Mouse (Mus musculus): Measurements from ENCODE around the gene Tmprss7. TPM values are rescaled to one million over a fixed set of nuclear protein-coding genes. Genes with fewer than 3 reads are reported as not detected.

Tmprss7 gene
- polyA plus RNA-seq, 1 experiment from 2014 or later: not detected

DNA sequence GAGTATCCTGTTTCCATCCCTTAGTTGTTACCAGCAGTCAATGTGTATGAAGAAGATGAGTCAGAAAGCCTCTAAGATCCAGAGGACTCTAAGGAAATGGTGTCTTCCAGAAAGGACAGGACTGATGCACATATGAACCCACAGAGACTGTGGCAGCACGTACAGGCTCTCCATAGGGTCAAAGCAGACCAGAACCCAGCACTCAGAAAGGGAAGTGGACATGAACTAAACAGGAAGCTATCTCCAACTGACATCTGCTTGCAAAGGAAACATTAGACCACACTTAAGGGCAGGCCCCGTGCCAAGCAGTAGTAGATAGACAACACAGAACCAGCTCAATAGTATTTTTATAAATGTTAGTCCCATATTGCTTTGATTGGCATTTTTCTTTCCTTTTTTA, 27.3 kb downstream of the Tmprss7 start:
- 55% methylated on average over 2 of the region's 2 CpGs for WGBS
- H3K4me1 ChIP-seq (replicated peaks; ENCODE audit: control insufficient read depth, insufficient read depth, low read length): no peaks in the 10 kb centered on the region
- no peak overlapping the region for H3K9ac ChIP-seq (ENCODE audit: low read length)
- H3K36me3 ChIP-seq (ENCODE audit: control insufficient read depth, insufficient read depth, low read length): no peaks in the 10 kb centered on the region
- no peaks in the 10 kb centered on the region for H3K9me3 ChIP-seq (ENCODE audit: control insufficient read depth, low read length)
- no peak overlapping the region for H3K27ac ChIP-seq (ENCODE audit: low read length)
- no peak overlapping the region for H3K4me2 ChIP-seq (ENCODE audit: low read depth, low read length)
- ATAC-seq (ENCODE audit: low read depth): 0 out of 2 replicates have a peak, but pooled peaks have one; percentile 31
- no peaks in the 10 kb centered on the region for H3K27me3 ChIP-seq (ENCODE audit: control insufficient read depth, insufficient read depth, low read depth, low read length)
- no peak overlapping the region for H3K4me3 ChIP-seq (ENCODE audit: low read length)

DNA sequence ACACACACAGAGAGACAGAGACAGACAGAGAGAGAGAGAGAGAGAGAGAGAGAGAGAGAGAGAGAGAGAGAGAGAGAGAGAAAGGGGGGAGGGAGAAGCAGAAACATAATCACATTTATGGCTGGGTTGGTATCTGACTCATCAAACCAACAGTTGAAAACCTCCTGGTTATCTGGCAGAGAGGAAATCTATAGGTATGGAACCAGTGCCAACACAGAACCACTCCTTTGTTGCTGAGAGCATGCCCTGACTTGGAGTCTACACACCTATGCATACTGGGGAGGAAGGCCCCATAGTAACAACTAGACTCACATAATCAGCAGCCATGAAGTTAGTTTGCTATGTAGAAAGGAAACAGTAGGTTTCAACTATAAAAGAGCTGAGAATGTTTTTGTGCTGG, 31.1 kb downstream of the Tmprss7 start:
- no peak overlapping the region for H3K4me2 ChIP-seq (ENCODE audit: low read depth, low read length)
- no peaks in the 10 kb centered on the region for H3K9me3 ChIP-seq (ENCODE audit: control insufficient read depth, low read length)
- no peaks in the 10 kb centered on the region for H3K4me1 ChIP-seq (replicated peaks; ENCODE audit: control insufficient read depth, insufficient read depth, low read length)
- H3K4me3 ChIP-seq (ENCODE audit: low read length): no peak overlapping the region
- ATAC-seq (ENCODE audit: low read depth): no peak
- H3K27ac ChIP-seq (ENCODE audit: low read length): no peak overlapping the region
- H3K36me3 ChIP-seq (ENCODE audit: control insufficient read depth, insufficient read depth, low read length): no peaks in the 10 kb centered on the region
- H3K27me3 ChIP-seq (ENCODE audit: control insufficient read depth, insufficient read depth, low read depth, low read length): no peaks in the 10 kb centered on the region
- no peak overlapping the region for H3K9ac ChIP-seq (ENCODE audit: low read length)

DNA sequence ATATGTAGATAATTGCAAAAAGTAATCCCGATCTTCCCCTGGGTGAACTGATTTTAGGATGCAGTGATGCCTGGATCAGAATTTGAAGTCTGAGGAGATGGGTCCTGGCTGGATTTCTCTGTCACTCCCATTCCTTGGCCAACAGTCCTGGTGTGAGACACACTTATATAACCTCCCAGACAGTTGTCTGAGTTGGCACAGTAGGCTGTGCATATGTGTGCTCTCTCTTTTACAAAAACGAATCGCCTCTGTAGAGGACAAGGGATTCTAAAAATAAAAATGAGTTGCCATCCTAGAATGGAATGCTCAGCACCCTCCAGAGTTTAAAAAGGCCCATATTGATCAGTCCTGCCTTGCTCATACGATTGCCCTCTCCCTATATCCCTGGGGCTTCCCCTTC, 33.9 kb downstream of the Tmprss7 start:
- no peak overlapping the region for H3K4me2 ChIP-seq (ENCODE audit: low read depth, low read length)
- H3K9ac ChIP-seq (ENCODE audit: low read length): no peak overlapping the region
- no peaks in the 10 kb centered on the region for H3K9me3 ChIP-seq (ENCODE audit: control insufficient read depth, low read length)
- H3K36me3 ChIP-seq (ENCODE audit: control insufficient read depth, insufficient read depth, low read length): no peaks in the 10 kb centered on the region
- H3K27me3 ChIP-seq (ENCODE audit: control insufficient read depth, insufficient read depth, low read depth, low read length): peaks cover 2% of the 10 kb centered on the region
- no peak for ATAC-seq (ENCODE audit: low read depth)
- no peak overlapping the region for H3K4me3 ChIP-seq (ENCODE audit: low read length)
- H3K4me1 ChIP-seq (replicated peaks; ENCODE audit: control insufficient read depth, insufficient read depth, low read length): no peaks in the 10 kb centered on the region
- H3K27ac ChIP-seq (ENCODE audit: low read length): no peak overlapping the region
- 84% methylated on average over 4 of the region's 4 CpGs for WGBS

DNA sequence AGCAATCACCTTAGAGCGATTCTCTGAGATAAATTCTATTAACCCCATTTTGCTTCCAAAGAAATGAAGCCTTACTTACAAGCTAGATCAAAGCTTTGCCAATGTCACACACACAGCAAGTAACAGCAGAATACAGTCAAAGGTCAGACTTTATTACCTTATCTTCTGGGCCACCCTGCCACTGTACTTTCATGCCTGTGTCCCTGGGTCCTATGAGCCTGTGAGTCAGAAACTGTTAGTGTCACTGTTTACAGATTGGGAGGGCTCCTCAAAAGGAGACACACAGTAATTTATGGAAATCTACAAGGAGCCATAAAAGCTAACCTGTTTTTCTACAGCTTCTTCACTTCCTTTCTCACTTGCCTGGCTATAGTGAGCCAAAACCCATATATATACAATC, 35.2 kb downstream of the Tmprss7 start:
- WGBS: 68% methylated on average over 1 of the region's 1 CpGs
- H3K36me3 ChIP-seq (ENCODE audit: control insufficient read depth, insufficient read depth, low read length): no peaks in the 10 kb centered on the region
- no peak overlapping the region for H3K4me2 ChIP-seq (ENCODE audit: low read depth, low read length)
- no peak for ATAC-seq (ENCODE audit: low read depth)
- no peaks in the 10 kb centered on the region for H3K9me3 ChIP-seq (ENCODE audit: control insufficient read depth, low read length)
- peaks cover 3% of the 10 kb centered on the region for H3K27me3 ChIP-seq (ENCODE audit: control insufficient read depth, insufficient read depth, low read depth, low read length)
- H3K4me3 ChIP-seq (ENCODE audit: low read length): no peak overlapping the region
- H3K9ac ChIP-seq (ENCODE audit: low read length): no peak overlapping the region
- H3K27ac ChIP-seq (ENCODE audit: low read length): no peak overlapping the region
- peaks cover 9% of the 10 kb centered on the region for H3K4me1 ChIP-seq (replicated peaks; ENCODE audit: control insufficient read depth, insufficient read depth, low read length)

DNA sequence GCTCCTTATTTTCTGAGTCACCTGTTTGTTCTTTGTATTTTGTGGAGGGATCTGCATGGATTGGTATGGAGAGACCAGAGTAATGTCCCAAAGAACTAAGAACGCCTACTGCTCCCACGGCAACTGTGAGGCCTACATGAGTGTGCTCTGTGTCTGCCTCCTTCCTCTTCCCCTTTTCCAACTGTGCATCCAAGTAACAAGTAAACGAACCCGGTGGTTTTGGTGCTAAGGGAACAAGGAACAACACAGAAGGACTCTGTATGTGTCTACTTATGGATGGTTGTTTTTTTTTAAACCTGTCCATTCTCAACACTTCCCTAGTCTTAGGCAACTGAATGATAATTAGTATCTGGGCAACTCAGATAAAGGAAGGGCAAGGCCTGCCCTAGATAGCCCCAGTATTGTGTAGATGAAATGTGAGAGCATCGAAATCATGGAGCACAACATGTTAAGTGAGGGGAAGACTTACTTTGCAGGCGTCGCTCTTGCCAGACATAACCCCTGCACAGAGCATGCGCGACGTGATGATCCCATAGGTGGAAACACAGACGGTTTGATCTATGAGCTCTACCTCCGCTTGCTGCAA, 35.8 kb downstream of the Tmprss7 start:
- 83% methylated on average over 12 of the region's 12 CpGs for WGBS
- H3K9ac ChIP-seq (ENCODE audit: low read length): no peak overlapping the region
- H3K4me3 ChIP-seq (ENCODE audit: low read length): no peak overlapping the region
- no peak for ATAC-seq (ENCODE audit: low read depth)
- H3K27me3 ChIP-seq (ENCODE audit: control insufficient read depth, insufficient read depth, low read depth, low read length): peaks cover 3% of the 10 kb centered on the region
- peaks cover 10% of the 10 kb centered on the region for H3K4me1 ChIP-seq (replicated peaks; ENCODE audit: control insufficient read depth, insufficient read depth, low read length)
- H3K4me2 ChIP-seq (ENCODE audit: low read depth, low read length): no peak overlapping the region
- no peaks in the 10 kb centered on the region for H3K36me3 ChIP-seq (ENCODE audit: control insufficient read depth, insufficient read depth, low read length)
- H3K9me3 ChIP-seq (ENCODE audit: control insufficient read depth, low read length): no peaks in the 10 kb centered on the region
- no peak overlapping the region for H3K27ac ChIP-seq (ENCODE audit: low read length)

- H3K27ac ChIP-seq (ENCODE audit: low read length): no peak overlapping the region
- H3K9ac ChIP-seq (ENCODE audit: low read length): no peak overlapping the region
- H3K27me3 ChIP-seq (ENCODE audit: control insufficient read depth, insufficient read depth, low read depth, low read length): peaks cover 3% of the 10 kb centered on the region
- no peak overlapping the region for H3K4me3 ChIP-seq (ENCODE audit: low read length)
- H3K4me2 ChIP-seq (ENCODE audit: low read depth, low read length): peak overlapping the region; percentile 84
- peaks cover 10% of the 10 kb centered on the region for H3K4me1 ChIP-seq (replicated peaks; ENCODE audit: control insufficient read depth, insufficient read depth, low read length)
- 62% methylated on average over 9 of the region's 9 CpGs for WGBS
- no peaks in the 10 kb centered on the region for H3K9me3 ChIP-seq (ENCODE audit: control insufficient read depth, low read length)
- no peaks in the 10 kb centered on the region for H3K36me3 ChIP-seq (ENCODE audit: control insufficient read depth, insufficient read depth, low read length)
- ATAC-seq (ENCODE audit: low read depth): no peak
These were observed 39.0 kb downstream of the Tmprss7 start for GRCm38 (mm10) chr16:45654465-45654864.

GRCm38 (mm10) chr16:45653934-45654332, 39.5 kb downstream of the Tmprss7 start, which contains the start of gene BC016579:
Gene BC016579, minus strand, starts transcription at chr16:45654068.
- 7% methylated on average over 20 of the region's 20 CpGs for WGBS
- H3K9me3 ChIP-seq (ENCODE audit: control insufficient read depth, low read length): no peaks in the 10 kb centered on the region
- peaks cover 10% of the 10 kb centered on the region for H3K4me1 ChIP-seq (replicated peaks; ENCODE audit: control insufficient read depth, insufficient read depth, low read length)
- peaks cover 3% of the 10 kb centered on the region for H3K27me3 ChIP-seq (ENCODE audit: control insufficient read depth, insufficient read depth, low read depth, low read length)
- peak within 1 kb of the TSS; percentile 54 for H3K9ac ChIP-seq (ENCODE audit: low read length)
- no peaks in the 10 kb centered on the region for H3K36me3 ChIP-seq (ENCODE audit: control insufficient read depth, insufficient read depth, low read length)
- no peak within 1 kb of the TSS for H3K27ac ChIP-seq (ENCODE audit: low read length)
- H3K4me3 ChIP-seq (ENCODE audit: low read length): peak within 1 kb of the TSS; percentile 46
- H3K4me2 ChIP-seq (ENCODE audit: low read depth, low read length): peak within 1 kb of the TSS; percentile 84
- ATAC-seq (ENCODE audit: low read depth): peak; percentile 87

DNA sequence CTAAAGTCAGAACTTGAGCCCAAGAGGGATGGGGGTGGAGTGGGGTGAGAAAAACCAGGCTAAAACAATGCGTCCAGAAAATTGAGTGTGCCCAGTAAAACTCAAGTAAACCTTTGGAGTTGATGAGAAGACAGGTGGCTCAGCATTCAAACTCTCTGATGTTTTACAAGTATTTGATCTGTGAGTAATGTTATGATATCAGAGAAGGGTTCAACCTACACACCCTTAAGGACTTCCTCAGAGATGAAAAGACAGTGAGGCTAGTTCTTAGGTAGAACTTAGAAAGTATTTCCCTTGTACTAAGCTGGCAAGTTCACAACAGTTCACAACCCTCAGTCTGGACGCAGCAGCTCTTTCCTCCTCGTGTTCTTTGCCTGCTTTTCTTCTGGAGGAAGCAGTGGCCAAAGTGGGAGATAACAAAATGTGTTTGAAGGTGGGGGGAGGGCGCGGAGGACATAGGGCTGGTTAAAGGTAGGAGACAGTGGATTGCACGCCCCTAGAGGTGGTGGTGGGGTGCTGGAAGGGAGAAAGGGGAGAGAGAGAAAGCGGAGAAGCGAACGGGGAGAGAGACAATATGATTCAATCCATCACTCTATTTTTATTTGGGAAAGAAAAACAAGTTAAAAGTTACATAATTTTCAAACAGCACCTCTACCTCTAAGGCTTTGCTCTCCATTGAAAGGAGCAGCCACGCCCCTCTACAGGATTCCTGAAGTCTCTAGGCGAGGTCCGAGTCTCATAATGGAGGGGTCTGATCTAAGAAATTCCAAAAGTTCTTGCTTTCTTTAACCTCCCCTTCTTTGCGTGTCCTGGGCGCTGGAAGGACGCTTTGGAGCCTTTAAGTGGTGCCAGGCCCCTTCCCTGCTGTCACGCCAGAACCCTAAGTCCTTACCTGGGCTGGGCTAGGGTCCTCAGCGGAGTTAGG, 40.2 kb downstream of the Tmprss7 start:
- Histone ChIP-seq H3K4me1 (replicated peaks; ENCODE audit: control insufficient read depth, insufficient read depth, low read length) (peaks cover 10% of the 10 kb centered on the region), H3K4me3 (ENCODE audit: low read length) (peak overlapping the region; percentile 46), H3K9ac (ENCODE audit: low read length) (peak overlapping the region; percentile 54), H3K9me3 (ENCODE audit: control insufficient read depth, low read length) (no peaks in the 10 kb centered on the region), H3K36me3 (ENCODE audit: control insufficient read depth, insufficient read depth, low read length) (no peaks in the 10 kb centered on the region), H3K27ac (ENCODE audit: low read length) (no peak overlapping the region), H3K4me2 (ENCODE audit: low read depth, low read length) (peak overlapping the region; percentile 84), H3K27me3 (ENCODE audit: control insufficient read depth, insufficient read depth, low read depth, low read length) (peaks cover 3% of the 10 kb centered on the region)
- peak; percentile 64 for ATAC-seq (ENCODE audit: low read depth)
- WGBS: 9% methylated on average over 17 of the region's 17 CpGs

GRCm38 (mm10) chr16:45651497-45651896, 42.0 kb downstream of the Tmprss7 start:
- H3K4me2 ChIP-seq (ENCODE audit: low read depth, low read length): no peak overlapping the region
- peak; percentile 24 for ATAC-seq (ENCODE audit: low read depth)
- H3K36me3 ChIP-seq (ENCODE audit: control insufficient read depth, insufficient read depth, low read length): no peaks in the 10 kb centered on the region
- H3K4me1 ChIP-seq (replicated peaks; ENCODE audit: control insufficient read depth, insufficient read depth, low read length): peaks cover 10% of the 10 kb centered on the region
- no peak overlapping the region for H3K9ac ChIP-seq (ENCODE audit: low read length)
- H3K4me3 ChIP-seq (ENCODE audit: low read length): no peak overlapping the region
- H3K27ac ChIP-seq (ENCODE audit: low read length): no peak overlapping the region
- H3K27me3 ChIP-seq (ENCODE audit: control insufficient read depth, insufficient read depth, low read depth, low read length): peaks cover 3% of the 10 kb centered on the region
- no peaks in the 10 kb centered on the region for H3K9me3 ChIP-seq (ENCODE audit: control insufficient read depth, low read length)
- WGBS: 22% methylated on average over 2 of the region's 2 CpGs

Data from lung, embryonic 16.5 days (tissue).